Mouse (Mus musculus): ENCODE measurements around the gene Arhgap18. TPM values are rescaled to one million over a fixed set of nuclear protein-coding genes. Genes with fewer than 3 reads are reported as not detected.
A peak's percentile ranks its signal among the peaks of the same experiment; 100 is the strongest.

Arhgap18 gene
- polyA plus RNA-seq, 1 experiment, result 1.9 TPM

DNA sequence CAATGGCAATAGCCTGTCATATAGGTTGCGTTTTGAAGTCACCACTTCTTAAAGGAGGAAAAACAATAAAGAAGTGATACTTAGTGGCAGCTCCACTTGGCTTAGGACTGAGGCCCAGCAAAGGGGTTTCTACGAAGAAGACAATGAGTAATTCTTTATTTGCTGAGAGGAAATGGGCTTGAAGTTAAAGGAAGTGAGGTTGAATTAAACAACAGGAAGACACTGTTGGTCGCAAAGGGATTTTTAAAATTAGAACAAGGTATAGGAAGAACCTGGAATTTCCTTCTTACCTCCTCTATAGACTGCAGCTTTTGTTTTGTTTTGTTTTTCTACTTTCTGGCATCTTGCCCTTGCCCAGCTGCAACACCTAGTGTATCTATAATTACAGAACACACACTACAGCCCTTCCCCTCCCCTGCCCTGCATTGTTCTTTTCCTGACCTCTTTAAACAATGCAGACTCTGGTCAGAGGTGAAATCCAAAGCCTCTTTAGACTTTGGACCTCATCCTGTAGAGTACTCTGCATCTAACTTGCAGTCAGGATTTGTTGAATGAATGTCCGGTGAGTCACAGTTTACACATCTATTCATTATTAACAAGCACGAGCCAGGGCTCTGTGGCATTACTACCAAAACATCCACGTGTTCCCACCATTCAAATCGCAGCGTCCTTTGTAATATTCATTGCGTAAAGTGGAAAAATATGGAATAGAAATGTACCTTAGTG lies 75.4 kb downstream of the Arhgap18 start:
- TF ChIP-seq MAX (IDR thresholded peaks at IDR 0.05; ENCODE audit: low read depth) (no peak), SRF (IDR thresholded peaks at IDR 0.05; ENCODE audit: control insufficient read depth, insufficient read length, low read depth) (no peak), USF1 (IDR thresholded peaks at IDR 0.05; ENCODE audit: low read depth) (peak; percentile 23), POLR2AphosphoS2 (IDR thresholded peaks at IDR 0.05; ENCODE audit: insufficient read length, low read depth) (no peak)

GRCm38 (mm10) chr10:26832068-26832467 lies 78.8 kb downstream of the Arhgap18 start:
- no peak overlapping the region for H3K4me3 ChIP-seq
- no peak for TF ChIP-seq USF1 (IDR thresholded peaks at IDR 0.05; ENCODE audit: low read depth)
- H3K27me3 ChIP-seq (ENCODE audit: control insufficient read depth, insufficient read depth, insufficient read length), result no peaks in the 10 kb centered on the region
- no peaks in the 10 kb centered on the region for H3K36me3 ChIP-seq (ENCODE audit: control insufficient read depth, insufficient read depth)
- H3K79me2 ChIP-seq (ENCODE audit: control insufficient read depth, insufficient read depth), result no peaks in the 10 kb centered on the region
- H3ac ChIP-seq (ENCODE audit: control insufficient read depth, insufficient read length), result no peak overlapping the region
- no peak overlapping the region for H3K4me2 ChIP-seq (ENCODE audit: low read depth)

More for the DNA sequence above, 75.4 kb downstream of the Arhgap18 start:
- Histone ChIP-seq H3K79me2 (ENCODE audit: control insufficient read depth, insufficient read depth) (no peaks in the 10 kb centered on the region), H3K4me2 (ENCODE audit: low read depth) (peak overlapping the region; percentile 52), H3K27me3 (ENCODE audit: control insufficient read depth, insufficient read depth, insufficient read length) (no peaks in the 10 kb centered on the region), H3K36me3 (ENCODE audit: control insufficient read depth, insufficient read depth) (no peaks in the 10 kb centered on the region), H3ac (ENCODE audit: control insufficient read depth, insufficient read length) (no peak overlapping the region), H3K4me3 (no peak overlapping the region)

- Histone ChIP-seq H3ac (ENCODE audit: control insufficient read depth, insufficient read length) (no peak overlapping the region), H3K36me3 (ENCODE audit: control insufficient read depth, insufficient read depth) (no peaks in the 10 kb centered on the region), H3K27me3 (ENCODE audit: control insufficient read depth, insufficient read depth, insufficient read length) (no peaks in the 10 kb centered on the region), H3K79me2 (ENCODE audit: control insufficient read depth, insufficient read depth) (no peaks in the 10 kb centered on the region), H3K4me3 (no peak overlapping the region), H3K4me2 (ENCODE audit: low read depth) (no peak overlapping the region)
- TF ChIP-seq REST (IDR thresholded peaks at IDR 0.05; ENCODE audit: insufficient read depth, insufficient read length), result no peak
- no peak for TF ChIP-seq POLR2AphosphoS2 (IDR thresholded peaks at IDR 0.05; ENCODE audit: insufficient read length, low read depth)
- no peak for TF ChIP-seq CEBPB (IDR thresholded peaks at IDR 0.05; ENCODE audit: insufficient read depth, poor library complexity, severe bottlenecking)
- no peak for TF ChIP-seq SRF (IDR thresholded peaks at IDR 0.05; ENCODE audit: control insufficient read depth, insufficient read length, low read depth)
- TF ChIP-seq TCF3 (IDR thresholded peaks at IDR 0.05; ENCODE audit: insufficient read length, low read depth), result no peak
- no peak for TF ChIP-seq MYOD1 (IDR thresholded peaks at IDR 0.05; ENCODE audit: control insufficient read depth in 1 of 3, insufficient read length in 2 of 3, low read depth in 2 of 3)
- TF ChIP-seq USF1 (IDR thresholded peaks at IDR 0.05; ENCODE audit: low read depth), result no peak
- TF ChIP-seq MAX (IDR thresholded peaks at IDR 0.05; ENCODE audit: low read depth), result no peak
- TF ChIP-seq POLR2A (IDR thresholded peaks at IDR 0.05; ENCODE audit: insufficient read length, low read depth), result no peak
- no peak for TF ChIP-seq E2F4 (IDR thresholded peaks at IDR 0.05; ENCODE audit: insufficient read depth)
- no peak for TF ChIP-seq MYOG (IDR thresholded peaks at IDR 0.05; ENCODE audit: control insufficient read depth in 1 of 3, insufficient read depth in 1 of 3, insufficient read length in 2 of 3, low read depth in 2 of 3)
- no peak for TF ChIP-seq TCF12 (IDR thresholded peaks at IDR 0.05; ENCODE audit: insufficient read depth, poor library complexity, severe bottlenecking)
Observed at GRCm38 (mm10) chr10:26832669-26833249, 79.5 kb downstream of the Arhgap18 start.

- Histone ChIP-seq H3K27me3 (ENCODE audit: control insufficient read depth, insufficient read depth, insufficient read length) (no peaks in the 10 kb centered on the region), H3K4me2 (ENCODE audit: low read depth) (no peak overlapping the region), H3K79me2 (ENCODE audit: control insufficient read depth, insufficient read depth) (no peaks in the 10 kb centered on the region), H3K4me3 (no peak overlapping the region), H3ac (ENCODE audit: control insufficient read depth, insufficient read length) (no peak overlapping the region), H3K36me3 (ENCODE audit: control insufficient read depth, insufficient read depth) (no peaks in the 10 kb centered on the region)
- TF ChIP-seq REST (IDR thresholded peaks at IDR 0.05; ENCODE audit: insufficient read depth, insufficient read length), result no peak
- TF ChIP-seq CEBPB (IDR thresholded peaks at IDR 0.05; ENCODE audit: insufficient read depth, poor library complexity, severe bottlenecking), result peak; percentile 95
Observed at GRCm38 (mm10) chr10:26833393-26833792, 80.2 kb downstream of the Arhgap18 start.

- TF ChIP-seq POLR2AphosphoS2 (IDR thresholded peaks at IDR 0.05; ENCODE audit: insufficient read length, low read depth) (no peak), MYOG (IDR thresholded peaks at IDR 0.05; ENCODE audit: control insufficient read depth in 1 of 3, insufficient read depth in 1 of 3, insufficient read length in 2 of 3, low read depth in 2 of 3) (no peak), SRF (IDR thresholded peaks at IDR 0.05; ENCODE audit: control insufficient read depth, insufficient read length, low read depth) (no peak)
- H3K36me3 ChIP-seq (ENCODE audit: control insufficient read depth, insufficient read depth), result no peaks in the 10 kb centered on the region
- H3ac ChIP-seq (ENCODE audit: control insufficient read depth, insufficient read length), result no peak overlapping the region
- H3K4me3 ChIP-seq, result no peak overlapping the region
- no peak overlapping the region for H3K4me2 ChIP-seq (ENCODE audit: low read depth)
- H3K27me3 ChIP-seq (ENCODE audit: control insufficient read depth, insufficient read depth, insufficient read length), result no peaks in the 10 kb centered on the region
- no peaks in the 10 kb centered on the region for H3K79me2 ChIP-seq (ENCODE audit: control insufficient read depth, insufficient read depth)
Observed at GRCm38 (mm10) chr10:26849311-26849710, 96.1 kb downstream of the Arhgap18 start.

GRCm38 (mm10) chr10:26849854-26850253 lies 96.6 kb downstream of the Arhgap18 start:
- peak overlapping the region; percentile 26 for H3K4me2 ChIP-seq (ENCODE audit: low read depth)
- no peaks in the 10 kb centered on the region for H3K36me3 ChIP-seq (ENCODE audit: control insufficient read depth, insufficient read depth)
- H3K79me2 ChIP-seq (ENCODE audit: control insufficient read depth, insufficient read depth), result no peaks in the 10 kb centered on the region
- H3ac ChIP-seq (ENCODE audit: control insufficient read depth, insufficient read length), result no peak overlapping the region
- H3K4me3 ChIP-seq, result no peak overlapping the region
- TF ChIP-seq MAX (IDR thresholded peaks at IDR 0.05; ENCODE audit: low read depth) (no peak), MYOG (IDR thresholded peaks at IDR 0.05; ENCODE audit: control insufficient read depth in 1 of 3, insufficient read depth in 1 of 3, insufficient read length in 2 of 3, low read depth in 2 of 3) (peak in 1 of 3 experiments; percentile 27)
- no peaks in the 10 kb centered on the region for H3K27me3 ChIP-seq (ENCODE audit: control insufficient read depth, insufficient read depth, insufficient read length)
